Mouse (Mus musculus): ENCODE measurements around the gene Ripor1. TPM values are rescaled to one million over a fixed set of nuclear protein-coding genes. Genes with fewer than 3 reads are reported as not detected.

Gene Ripor1
- total RNA-seq, 2 experiments from 2014 or later = 27.5 to 33.8 TPM

GRCm38 (mm10) chr8:105624831-105625230, 19.8 kb downstream of the Ripor1 start:
- DNase-seq = no peak

DNA sequence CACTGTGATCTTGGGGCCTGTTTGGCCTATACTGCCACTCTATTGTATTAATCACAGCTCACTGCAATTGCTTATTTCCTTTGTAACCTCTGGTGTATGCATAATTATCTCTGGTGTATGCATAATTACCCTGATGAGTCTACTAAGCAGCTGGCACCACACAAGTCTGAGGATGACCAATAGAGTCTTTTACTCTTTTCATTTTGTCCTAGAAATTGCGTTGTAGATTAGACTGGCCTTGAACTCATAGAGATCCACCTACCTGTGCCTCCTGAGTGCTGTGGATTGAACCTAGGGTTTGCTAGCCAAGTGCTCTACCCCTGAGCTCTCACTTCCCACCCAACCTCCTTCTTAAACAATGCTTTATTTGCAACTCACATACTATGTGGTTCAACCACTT, 21.0 kb downstream of the Ripor1 start:
- DNase-seq = no peak

GRCm38 (mm10) chr8:105629337-105629736, 24.3 kb downstream of the Ripor1 start:
- DNase-seq = no peak

GRCm38 (mm10) chr8:105634771-105635458, 29.9 kb downstream of the Ripor1 start:
- no peak for DNase-seq

DNA sequence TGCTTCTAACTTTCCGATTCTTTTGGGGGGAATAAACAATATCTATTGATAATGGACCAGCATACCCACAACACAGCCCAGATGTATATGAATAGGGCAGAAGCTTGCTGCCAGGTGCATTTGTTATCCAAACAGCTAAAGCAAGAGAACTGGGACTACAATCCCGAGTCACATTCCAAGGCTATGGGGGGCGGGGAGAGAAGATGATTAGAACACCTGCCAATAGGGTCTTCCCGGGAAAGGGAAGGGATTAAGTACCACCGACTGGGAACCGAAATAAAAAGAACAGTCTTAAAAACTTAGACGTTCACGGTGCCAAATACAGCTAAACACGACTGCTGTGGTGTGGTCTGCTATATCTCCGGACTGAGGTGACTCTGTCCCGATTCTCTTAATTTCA, 30.4 kb downstream of the Ripor1 start:
- no peak for DNase-seq

- peak; percentile 93 to 95 for DNase-seq
Observed at GRCm38 (mm10) chr8:105636018-105636962, 31.2 kb downstream of the Ripor1 start, which contains the start of gene Ctcf. Gene Ctcf (plus strand): TSS chr8:105636568.

DNA sequence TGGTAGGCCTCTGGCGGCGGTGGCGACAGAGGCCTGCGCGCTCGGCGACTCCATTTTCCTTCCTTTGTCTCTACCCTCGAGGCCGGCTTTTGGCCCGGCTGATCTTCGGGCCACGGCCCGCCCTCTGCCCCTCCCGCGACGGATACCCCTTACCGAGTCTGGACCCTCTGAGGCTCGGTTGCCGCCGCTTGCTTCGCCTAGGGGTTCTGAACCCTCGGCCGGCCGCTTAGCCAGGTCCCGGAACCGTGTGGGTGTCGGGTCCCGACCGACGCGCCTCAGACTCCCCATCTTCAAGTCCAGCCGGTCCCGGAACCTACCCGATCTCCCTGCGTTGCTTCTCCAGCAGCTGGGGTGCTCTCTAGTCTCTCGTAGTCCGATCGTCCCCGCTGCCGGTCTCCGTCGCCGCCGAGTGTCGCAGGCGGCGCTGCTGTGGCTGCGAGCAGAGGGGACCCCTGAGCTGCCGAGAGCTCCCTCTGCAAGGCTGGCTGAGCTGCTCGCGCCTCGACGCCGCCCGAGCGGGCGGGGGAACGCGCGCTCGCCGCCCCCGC, 32.0 kb downstream of the Ripor1 start, which contains the start of gene Agrp:
Agrp (minus strand) TSS at position 431 of the 548 bp plus-strand sequence.
- DNase-seq = peak; percentile 50 to 65

DNA sequence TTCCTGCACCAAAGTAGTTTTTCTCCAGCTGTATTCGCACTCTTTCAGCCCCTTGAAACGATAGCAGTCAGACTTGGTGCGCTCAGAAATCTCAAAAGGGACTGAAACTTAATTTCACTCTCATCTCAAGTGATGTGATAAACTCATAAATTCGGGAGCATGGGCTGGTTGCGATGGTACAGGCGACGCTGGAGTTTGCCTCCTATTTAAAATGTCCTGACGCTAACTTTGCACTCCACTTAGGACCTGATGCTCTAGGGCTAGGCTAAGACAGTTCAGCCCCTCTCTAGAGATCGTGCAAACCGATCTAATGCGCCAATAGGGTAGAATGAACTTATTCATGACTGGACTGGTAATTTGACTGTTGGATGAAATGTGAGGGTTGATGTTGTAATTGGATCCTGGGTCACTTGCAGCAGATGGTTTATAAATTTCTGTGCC, 32.6 kb downstream of the Ripor1 start:
- no peak for DNase-seq

DNA sequence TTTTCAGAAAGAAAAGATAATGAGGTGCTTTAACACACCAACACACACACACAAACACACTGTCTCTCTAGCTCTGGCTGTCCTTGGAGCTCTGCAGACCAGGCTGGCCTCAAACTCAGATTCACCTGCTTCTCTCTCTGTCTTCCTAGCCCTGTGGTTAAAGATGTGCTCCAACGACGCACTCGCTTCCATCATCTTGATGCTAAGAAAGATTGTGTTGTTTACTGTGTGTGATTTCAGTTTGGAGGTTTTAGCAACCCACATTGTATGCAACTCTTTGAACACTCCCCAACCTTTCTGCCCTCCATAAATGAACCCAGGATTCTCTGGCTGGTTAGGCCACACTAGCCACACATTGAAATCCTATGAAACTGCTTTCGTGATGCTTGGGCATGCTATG, 33.5 kb downstream of the Ripor1 start:
- no peak for DNase-seq

DNA sequence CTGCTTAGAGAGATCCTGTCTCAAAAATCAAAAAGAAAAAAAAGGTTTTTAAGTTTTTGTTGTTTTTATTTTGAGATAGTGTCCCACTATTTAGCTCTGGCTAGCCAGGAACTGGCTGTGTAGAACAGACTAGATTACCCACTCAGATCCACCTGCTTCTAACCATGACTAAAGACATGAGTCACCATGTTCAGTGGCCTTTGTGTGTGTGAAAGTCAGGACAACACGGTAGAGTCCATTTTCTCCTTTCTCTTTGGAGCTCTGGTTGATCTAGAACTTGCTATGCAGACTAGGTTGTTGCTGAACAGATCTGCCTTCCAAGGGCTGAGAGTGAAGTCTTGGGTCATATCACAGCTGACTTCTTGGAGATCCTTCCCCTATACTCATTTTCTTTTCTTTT, 34.8 kb downstream of the Ripor1 start:
- DNase-seq = no peak

DNA sequence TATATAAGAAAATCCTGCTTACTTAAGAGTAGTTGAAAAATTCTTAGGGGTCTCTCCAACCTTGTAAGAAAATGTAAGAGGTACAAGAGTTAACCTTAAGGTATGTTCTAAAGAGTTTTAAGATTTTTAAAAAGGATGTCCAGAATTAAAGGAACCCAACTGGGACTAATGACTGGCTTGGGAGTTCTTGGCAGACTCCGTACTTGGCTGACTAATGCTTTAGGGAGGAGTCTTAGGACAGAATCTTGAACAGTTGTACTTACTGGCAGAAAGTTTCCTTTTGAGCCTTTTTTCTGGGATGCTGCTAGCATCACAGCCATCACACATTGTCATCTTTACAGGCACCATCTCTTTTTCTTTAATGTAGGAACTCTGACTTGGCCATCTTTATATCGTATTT, 35.5 kb downstream of the Ripor1 start:
- peak in 1 of 2 experiments; percentile 37 for DNase-seq

GRCm38 (mm10) chr8:105645205-105645604, 40.1 kb downstream of the Ripor1 start:
- DNase-seq = no peak

DNA sequence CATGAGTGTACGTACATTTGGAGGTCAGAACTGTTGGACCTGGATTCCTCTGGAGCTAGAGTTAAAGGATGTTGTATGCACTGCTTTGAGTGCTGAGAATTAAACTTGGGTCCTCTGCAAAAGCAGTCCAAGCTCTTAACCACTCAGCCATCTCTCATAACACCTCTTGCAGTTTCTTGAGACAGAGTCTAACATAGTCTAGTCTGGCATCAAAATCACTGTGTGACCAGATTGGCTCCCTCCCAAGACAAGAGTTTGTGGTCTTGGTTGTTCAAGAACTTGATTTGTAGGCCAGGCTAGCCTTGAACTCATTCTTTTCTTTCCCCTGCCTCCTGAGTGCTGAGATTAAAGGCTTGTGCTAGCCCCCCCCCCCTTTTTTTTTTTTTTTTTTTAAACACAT, 43.9 kb downstream of the Ripor1 start:
- DNase-seq = peak in 1 of 2 experiments; percentile 30

DNA sequence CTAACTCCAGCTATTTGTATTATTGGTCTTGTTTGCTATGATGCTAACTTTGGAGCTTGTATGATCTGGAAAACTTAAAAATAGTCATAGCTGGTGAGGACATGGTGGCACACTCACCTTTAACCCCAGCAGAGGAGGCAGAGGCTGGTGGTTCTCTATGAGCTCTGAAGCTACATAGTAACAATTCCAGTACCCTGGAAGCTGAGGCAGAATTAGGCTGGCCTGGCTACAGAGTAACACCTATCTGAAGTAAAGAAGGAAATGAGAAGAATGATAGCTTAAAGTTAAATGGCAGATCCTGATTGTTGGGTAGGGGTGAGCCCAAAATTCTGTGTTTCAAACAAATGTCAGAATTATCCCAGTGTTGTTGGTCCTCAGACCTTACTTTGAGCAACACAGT, 52.6 kb downstream of the Ripor1 start:
- DNase-seq = no peak

DNA sequence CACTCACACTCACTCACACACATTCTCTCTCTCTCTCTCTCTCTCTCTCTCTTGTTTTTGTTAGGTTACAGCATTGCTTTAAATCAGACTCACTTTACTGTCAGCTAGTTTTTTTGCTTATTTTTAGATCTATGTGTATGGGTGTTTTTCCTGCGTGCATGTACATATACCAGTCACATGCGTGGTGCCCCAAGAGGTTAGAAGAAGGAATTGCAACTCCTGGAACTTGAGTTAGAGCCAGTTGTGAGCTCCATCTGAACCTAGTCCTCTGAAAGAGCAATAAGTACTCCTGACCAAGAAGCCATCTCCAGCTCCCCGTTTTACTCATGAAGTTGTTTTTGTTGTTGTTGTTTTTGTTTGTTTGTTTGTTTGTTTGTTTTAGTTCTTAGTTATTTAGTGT, 56.1 kb downstream of the Ripor1 start:
- peak in 1 of 2 experiments; percentile 12 for DNase-seq

Small RNAs within 50 kb of the gene (microRNA-seq; reads per million reads assigned to microRNA genes)
- gene Mir1966 = not detected

Other genes starting within 250 kb of the Ripor1 start
- 1 to 10 TPM in 1 of 2 experiments, under 1 TPM in 1; 0.23 to 1.4 TPM for gene Plekhg4, start 232.0 kb upstream of the Ripor1 start, total RNA-seq (2021)
- gene Kctd19, start 191.8 kb upstream of the Ripor1 start, total RNA-seq (2021) = not detected
- gene Lrrc36, start 191.7 kb upstream of the Ripor1 start, total RNA-seq (2021) = 1 to 10 TPM; 2.4 to 2.8 TPM
- gene Tppp3, start 133.7 kb upstream of the Ripor1 start, total RNA-seq (2021) = 10 to 100 TPM; 23.6 to 36.2 TPM
- gene Zdhhc1, start 108.4 kb upstream of the Ripor1 start, total RNA-seq (2021) = 10 to 100 TPM; 16.0 to 17.7 TPM
- gene Hsd11b2, start 86.5 kb upstream of the Ripor1 start, total RNA-seq (2021) = under 1 TPM; 0.23 to 0.66 TPM
- gene Atp6v0d1, start 39.2 kb upstream of the Ripor1 start, total RNA-seq (2021) = 100 to 1,000 TPM; 115 to 120 TPM
- gene Ctcf, start 31.3 kb downstream of the Ripor1 start, total RNA-seq (2021) = 10 to 100 TPM; 50.8 to 65.2 TPM
- 1 to 10 TPM in 1 of 2 experiments, under 1 TPM in 1; 0.92 to 1.9 TPM for gene Agrp, start 32.1 kb downstream of the Ripor1 start, total RNA-seq (2021)
- 1 to 10 TPM; 1.2 to 1.4 TPM for gene Carmil2, start 81.0 kb downstream of the Ripor1 start, total RNA-seq (2021)
- 10 to 100 TPM; 24.9 to 26.3 TPM for gene Acd, start 95.8 kb downstream of the Ripor1 start, total RNA-seq (2021)
- gene Pard6a, start 95.9 kb downstream of the Ripor1 start, total RNA-seq (2021) = 10 to 100 TPM; 10.7 to 14.0 TPM
- gene 4933405L10Rik, start 102.4 kb downstream of the Ripor1 start, total RNA-seq (2021) = not detected
- gene Enkd1, start 103.0 kb downstream of the Ripor1 start, total RNA-seq (2021) = 1 to 10 TPM; 4.5 to 4.9 TPM
- gene Gfod2, start 153.4 kb downstream of the Ripor1 start, total RNA-seq (2021) = 10 to 100 TPM in 1 of 2 experiments, 1 to 10 TPM in 1; 9.7 to 10.3 TPM
- gene Ranbp10, start 222.1 kb downstream of the Ripor1 start, total RNA-seq (2021) = 10 to 100 TPM; 23.7 to 24.0 TPM
- not detected for gene Tsnaxip1, start 222.5 kb downstream of the Ripor1 start, total RNA-seq (2021)
- 1 to 10 TPM; 4.3 to 9.6 TPM for gene Cenpt, start 248.0 kb downstream of the Ripor1 start, total RNA-seq (2021)
- gene Thap11, start 249.9 kb downstream of the Ripor1 start, total RNA-seq (2021) = 10 to 100 TPM; 40.0 to 41.1 TPM